10 mouse cellular contexts compared by ENCODE assay signal in the genomic region with DNA sequence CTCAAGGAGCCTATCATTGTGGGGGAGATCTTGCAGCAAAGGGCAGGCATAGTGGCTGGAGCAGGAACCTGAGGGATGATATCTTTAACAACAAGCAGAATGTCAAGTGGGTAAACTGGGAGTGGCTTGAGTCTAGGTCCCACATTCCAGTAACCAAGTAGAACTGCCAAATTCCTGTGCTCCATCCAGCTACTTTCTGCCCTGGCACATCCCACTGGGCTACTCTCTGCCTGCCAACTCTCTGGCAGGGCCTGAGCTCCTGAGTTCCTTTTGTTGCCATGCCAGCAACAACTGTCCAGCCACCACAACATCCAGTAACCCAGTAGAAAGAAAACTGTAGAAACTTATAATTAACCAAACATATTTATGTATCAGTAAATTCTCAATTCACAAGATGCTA.
A peak's percentile ranks its signal among the peaks of the same experiment; 100 is the strongest.
DNase-seq lines count a peak whose midpoint lies in the region; TF ChIP-seq lines count a peak whose summit lies in the region.
"Had no signal": no experiment of that assay in that cellular context is flagged by ENCODE, and none has a peak within 500 bp of the region (broad histone marks: within the 10 kb centered on the region; RNA-seq: fewer than 3 reads in every experiment).

No protein-coding gene starts in this region.

- intact Hi-C loops in gastrocnemius, adult 2 months (cut with DNase I): no loop called here
- intact Hi-C loops in left cerebral cortex, postnatal 10 days (cut with DNase I): no loop called here
- intact Hi-C loops in left cerebral cortex, postnatal 36 days (cut with DNase I): loop anchor here (10.0 kb wide), 1 partner anchor 477 kb away; no protein-coding TSS in a partner anchor

- no peak for TF ChIP-seq CTCF in gastrocnemius, adult 2 months (IDR thresholded peaks at IDR 0.05)

- DNase-seq in gastrocnemius, adult 2 months: peak; percentile 34
- DNase-seq in gastrocnemius, adult 8-10 months (ENCODE audit: low spot score in 2 of 2): no peak
- DNase-seq in left cerebral cortex, postnatal 10 days (ENCODE audit: extremely low spot score in 1 of 2, low spot score in 2 of 2): peak; percentile 10 to 17
- no peak for DNase-seq in left cerebral cortex, postnatal 36 days (ENCODE audit: low spot score in 2 of 2)
- peak; percentile 45 for DNase-seq in heart, adult 8-10 months (ENCODE audit: low spot score)
- DNase-seq in layer of hippocampus, postnatal 10 days (ENCODE audit: low spot score in 2 of 2): peak; percentile 9 to 37
- no peak for DNase-seq in spleen, postnatal 4 days (ENCODE audit: low spot score in 2 of 2)
- DNase-seq: kidney, postnatal 4 days; lung, adult 18-20 months had no signal

- no peak overlapping the region for H3K27ac ChIP-seq in gastrocnemius, adult 2 months
- H3K27ac ChIP-seq: heart, embryonic 13.5 days had no signal

- no peak overlapping the region for H3K4me3 ChIP-seq in gastrocnemius, adult 2 months
- H3K4me3 ChIP-seq: heart, embryonic 13.5 days had no signal

Comparison
In these comparisons a context has a peak if more than half of its experiments do, and no peak if none do; other contexts are left out.
1. DNase-seq: peak in gastrocnemius, adult 2 months (single experiment), left cerebral cortex, postnatal 10 days (2 of 2), heart, adult 8-10 months (single experiment) and layer of hippocampus, postnatal 10 days (2 of 2); none in gastrocnemius, adult 8-10 months (0 of 2), left cerebral cortex, postnatal 36 days (0 of 2) and spleen, postnatal 4 days (0 of 2).